11 mouse cellular contexts compared by ENCODE assay signal in genomic region chr16:79177299-79177999, GRCm38 (mm10).
DNase-seq lines count a peak whose midpoint lies in the region; ATAC-seq lines count a peak whose summit lies in the region.
"Had no signal": no experiment of that assay in that cellular context is flagged by ENCODE, and none has a peak within 500 bp of the region (broad histone marks: within the 10 kb centered on the region; RNA-seq: fewer than 3 reads in every experiment).

No protein-coding gene starts in this region.

- no peak for ATAC-seq in embryonic facial prominence, embryonic 13.5 days (ENCODE audit: insufficient number of reproducible peaks, insufficient read depth, low FRiP score, low TSS enrichment, low read depth)
- peak; percentile 83 for ATAC-seq in hindbrain, embryonic 13.5 days (ENCODE audit: low FRiP score)
- peak; percentile 95 for ATAC-seq in midbrain, embryonic 13.5 days

- peak overlapping the region; percentile 44 for H3K4me2 ChIP-seq in embryonic facial prominence, embryonic 13.5 days
- H3K4me2 ChIP-seq in hindbrain, embryonic 13.5 days, result peak overlapping the region; percentile 49
- peak overlapping the region; percentile 51 for H3K4me2 ChIP-seq in midbrain, embryonic 13.5 days (replicated peaks)
- H3K4me2 ChIP-seq: kidney, embryonic 15.5 days had no signal

- no peaks in the 10 kb centered on the region for H3K36me3 ChIP-seq in embryonic facial prominence, embryonic 13.5 days
- H3K36me3 ChIP-seq in hindbrain, embryonic 13.5 days, result no peaks in the 10 kb centered on the region
- no peaks in the 10 kb centered on the region for H3K36me3 ChIP-seq in midbrain, embryonic 13.5 days
- H3K36me3 ChIP-seq: kidney, embryonic 15.5 days had no signal

- H3K4me1 ChIP-seq in embryonic facial prominence, embryonic 13.5 days, result peaks cover 9% of the 10 kb centered on the region; the same call in 1 of the 2 replicates
- peaks cover 11% of the 10 kb centered on the region for H3K4me1 ChIP-seq in hindbrain, embryonic 13.5 days (replicated peaks)
- peaks cover 11% of the 10 kb centered on the region for H3K4me1 ChIP-seq in midbrain, embryonic 13.5 days (replicated peaks)
- H3K4me1 ChIP-seq: kidney, embryonic 15.5 days had no signal

- H3K4me3 ChIP-seq in embryonic facial prominence, embryonic 13.5 days, result no peak overlapping the region
- peak overlapping the region; percentile 16 for H3K4me3 ChIP-seq in hindbrain, embryonic 13.5 days
- H3K4me3 ChIP-seq in midbrain, embryonic 13.5 days (replicated peaks), result 0 out of 2 replicates have a peak overlapping the region, but pooled peaks have one; percentile 13
- H3K4me3 ChIP-seq: heart, adult 2 months; kidney, embryonic 15.5 days had no signal

- no peak overlapping the region for H3K27ac ChIP-seq in embryonic facial prominence, embryonic 13.5 days
- peak overlapping the region; percentile 50 for H3K27ac ChIP-seq in hindbrain, embryonic 13.5 days
- peak overlapping the region; percentile 74 for H3K27ac ChIP-seq in midbrain, embryonic 13.5 days
- H3K27ac ChIP-seq: heart, adult 2 months; kidney, embryonic 15.5 days had no signal

- WGBS in embryonic facial prominence, embryonic 13.5 days, result 21% methylated on average over 15 of the region's 15 CpGs
- WGBS in hindbrain, embryonic 13.5 days, result 22% methylated on average over 15 of the region's 15 CpGs
- 24% methylated on average over 15 of the region's 15 CpGs for WGBS in midbrain, embryonic 13.5 days

- no peaks in the 10 kb centered on the region for H3K9me3 ChIP-seq in embryonic facial prominence, embryonic 13.5 days
- no peaks in the 10 kb centered on the region for H3K9me3 ChIP-seq in hindbrain, embryonic 13.5 days
- no peaks in the 10 kb centered on the region for H3K9me3 ChIP-seq in midbrain, embryonic 13.5 days
- H3K9me3 ChIP-seq: kidney, embryonic 15.5 days had no signal

- no peak overlapping the region for H3K9ac ChIP-seq in embryonic facial prominence, embryonic 13.5 days
- peak overlapping the region; percentile 35; the same call in 1 of the 2 replicates for H3K9ac ChIP-seq in hindbrain, embryonic 13.5 days
- no peak overlapping the region for H3K9ac ChIP-seq in midbrain, embryonic 13.5 days (replicated peaks)
- H3K9ac ChIP-seq: kidney, embryonic 15.5 days had no signal

- peak; percentile 46 for DNase-seq in brain, embryonic 18.5 days (ENCODE audit: low read depth, low spot score)
- no peak for DNase-seq in heart, adult 9 months (ENCODE audit: low spot score in 2 of 2)
- no peak for DNase-seq in kidney, adult 8-10 months
- no peak for DNase-seq in urinary bladder, postnatal 10 days (ENCODE audit: low spot score)
- DNase-seq: heart, adult 2 months; lung, postnatal 10 days; thymus, adult 18-20 months had no signal

- no peaks in the 10 kb centered on the region for H3K27me3 ChIP-seq in embryonic facial prominence, embryonic 13.5 days
- H3K27me3 ChIP-seq in hindbrain, embryonic 13.5 days, result no peaks in the 10 kb centered on the region
- H3K27me3 ChIP-seq in midbrain, embryonic 13.5 days, result no peaks in the 10 kb centered on the region
- H3K27me3 ChIP-seq: kidney, embryonic 15.5 days had no signal
